In the genomic region with DNA sequence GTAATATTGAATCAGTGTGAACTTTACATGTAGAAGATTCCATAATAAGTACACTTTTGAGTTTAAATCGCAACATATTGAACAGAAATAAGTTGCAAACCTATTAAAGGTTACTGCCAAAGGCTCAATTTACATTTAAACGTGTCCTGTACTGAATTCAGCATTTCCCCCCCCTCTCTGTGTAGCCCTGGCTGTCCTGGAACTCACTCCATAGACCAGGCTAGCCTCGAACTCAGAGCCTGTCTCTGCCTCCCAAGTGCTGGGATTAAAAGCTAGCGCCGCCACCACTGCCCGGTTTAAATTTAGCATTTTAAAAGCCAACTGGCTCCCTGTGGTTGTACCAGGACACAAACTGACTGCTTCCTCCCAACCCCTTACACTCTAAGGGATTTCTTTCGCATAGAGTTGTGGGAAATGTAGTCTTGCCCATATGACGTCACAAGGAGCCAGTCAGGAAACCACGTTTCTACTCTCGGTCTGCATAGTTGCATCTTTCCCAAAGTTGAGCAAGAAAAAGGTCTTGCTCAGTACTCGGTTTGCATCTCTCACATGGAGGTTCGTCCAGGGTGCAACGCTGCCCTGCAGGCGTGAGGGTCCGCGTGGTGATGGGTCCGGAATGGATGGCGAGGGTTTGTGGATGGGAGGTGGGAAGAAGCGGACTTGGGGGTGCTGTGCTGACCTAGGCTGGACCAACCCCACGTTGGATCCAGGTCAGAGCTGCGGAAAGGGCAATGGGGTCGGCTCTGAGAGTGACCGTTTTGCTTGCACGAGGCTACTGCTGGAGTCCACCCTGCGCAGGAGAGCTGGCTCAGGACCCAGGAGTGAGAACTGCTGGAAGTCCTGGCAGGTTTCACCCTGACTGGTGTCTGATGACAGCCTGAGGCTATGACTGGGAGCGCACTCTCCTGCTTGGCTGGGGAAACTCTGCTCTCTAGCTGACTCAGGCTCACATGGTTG, we compare ENCODE assay signal across 8 mouse cellular contexts. TPM values are rescaled to one million over a fixed set of nuclear protein-coding genes. Genes with fewer than 3 reads are reported as not detected.
A peak's percentile ranks its signal among the peaks of the same experiment; 100 is the strongest.
DNase-seq lines count a peak whose midpoint lies in the region; ATAC-seq lines count a peak whose summit lies in the region.

TSS of gene Zfp493 (plus strand) at position 429 of the 957 bp plus-strand sequence.

- WGBS in embryonic facial prominence, embryonic 13.5 days: 6% methylated on average over 26 of the region's 26 CpGs
- WGBS in limb, embryonic 12.5 days: 9% methylated on average over 26 of the region's 26 CpGs
- WGBS in midbrain, embryonic 14.5 days: 8% methylated on average over 26 of the region's 26 CpGs

- H3K27ac ChIP-seq in embryonic facial prominence, embryonic 13.5 days: peak within 1 kb of the TSS; percentile 49
- peak within 1 kb of the TSS; percentile 62; the same call in 1 of the 2 replicates for H3K27ac ChIP-seq in limb, embryonic 12.5 days
- 0 out of 2 replicates have a peak within 1 kb of the TSS, but pooled peaks have one; percentile 32 for H3K27ac ChIP-seq in midbrain, embryonic 14.5 days (replicated peaks; ENCODE audit: low read depth, low read length)

- peak within 1 kb of the TSS; percentile 79 for H3K9ac ChIP-seq in embryonic facial prominence, embryonic 13.5 days
- peak within 1 kb of the TSS; percentile 71 for H3K9ac ChIP-seq in limb, embryonic 12.5 days (replicated peaks)
- peak within 1 kb of the TSS; percentile 72 for H3K9ac ChIP-seq in midbrain, embryonic 14.5 days (replicated peaks; ENCODE audit: low read length)

- H3K9me3 ChIP-seq in embryonic facial prominence, embryonic 13.5 days: no peaks in the 10 kb centered on the region
- H3K9me3 ChIP-seq in limb, embryonic 12.5 days: 0 out of 2 replicates have a peak, but pooled peaks cover 7% of the 10 kb centered on the region
- no peaks in the 10 kb centered on the region for H3K9me3 ChIP-seq in midbrain, embryonic 14.5 days (ENCODE audit: control insufficient read depth, low read length)

- H3K4me1 ChIP-seq in embryonic facial prominence, embryonic 13.5 days: peaks cover 4% of the 10 kb centered on the region; the same call in 1 of the 2 replicates
- H3K4me1 ChIP-seq in limb, embryonic 12.5 days (replicated peaks): no peaks in the 10 kb centered on the region; the same call in 1 of the 2 replicates
- H3K4me1 ChIP-seq in midbrain, embryonic 14.5 days (ENCODE audit: control insufficient read depth, insufficient read depth, low read length): 0 out of 2 replicates have a peak, but pooled peaks cover 3% of the 10 kb centered on the region

- H3K27me3 ChIP-seq in embryonic facial prominence, embryonic 13.5 days: no peaks in the 10 kb centered on the region
- no peaks in the 10 kb centered on the region for H3K27me3 ChIP-seq in limb, embryonic 12.5 days
- no peaks in the 10 kb centered on the region for H3K27me3 ChIP-seq in midbrain, embryonic 14.5 days (ENCODE audit: control insufficient read depth, insufficient read depth, low read length)

- ATAC-seq in embryonic facial prominence, embryonic 13.5 days (ENCODE audit: insufficient number of reproducible peaks, insufficient read depth, low FRiP score, low TSS enrichment, low read depth): peak; percentile 90
- ATAC-seq in limb, embryonic 12.5 days (ENCODE audit: insufficient number of reproducible peaks, insufficient read depth, low FRiP score, low TSS enrichment, low read depth): peak; percentile 95
- ATAC-seq in midbrain, embryonic 14.5 days (ENCODE audit: low FRiP score, low TSS enrichment): peak; percentile 93

- H3K4me3 ChIP-seq in embryonic facial prominence, embryonic 13.5 days: peak within 1 kb of the TSS; percentile 69
- peak within 1 kb of the TSS; percentile 63 for H3K4me3 ChIP-seq in limb, embryonic 12.5 days (replicated peaks)
- peak within 1 kb of the TSS; percentile 62 for H3K4me3 ChIP-seq in midbrain, embryonic 14.5 days (replicated peaks; ENCODE audit: low read depth, low read length)

- peak; percentile 87 for DNase-seq in 3134 (ENCODE audit: extremely low read depth, insufficient read length, low spot score)
- DNase-seq in adrenal gland, postnatal 25 days: peak; percentile 34
- peak; percentile 87 for DNase-seq in heart, adult 8-10 months (ENCODE audit: low spot score)
- peak; percentile 56 to 75 for DNase-seq in kidney, adult 8-10 months
- DNase-seq in midbrain, embryonic 14.5 days: peak; percentile 91
- DNase-seq in spleen, adult 12 weeks (ENCODE audit: low spot score): peak; percentile 21

- no peaks in the 10 kb centered on the region for H3K36me3 ChIP-seq in embryonic facial prominence, embryonic 13.5 days
- H3K36me3 ChIP-seq in limb, embryonic 12.5 days: no peaks in the 10 kb centered on the region
- no peaks in the 10 kb centered on the region for H3K36me3 ChIP-seq in midbrain, embryonic 14.5 days (ENCODE audit: control insufficient read depth, insufficient read depth, low read length)

- peak within 1 kb of the TSS; percentile 79 for H3K4me2 ChIP-seq in embryonic facial prominence, embryonic 13.5 days
- H3K4me2 ChIP-seq in limb, embryonic 12.5 days: peak within 1 kb of the TSS; percentile 80
- H3K4me2 ChIP-seq in midbrain, embryonic 14.5 days (ENCODE audit: low read length): peak within 1 kb of the TSS; percentile 88

RNA-seq across cellular contexts. Expression of gene Zfp493, which starts in this region (rescaled TPM):
- 3.9 and 4.6 TPM in 2 replicates for total RNA-seq in adrenal gland, postnatal 25 days (2021)
- 2.4 and 2.9 TPM in 2 replicates for polyA plus RNA-seq in embryonic facial prominence, embryonic 13.5 days (2015; fragmentation: Nextera tagmentation; extraction: Ambion mirVana)
- total RNA-seq in heart, adult 8-10 months (2022): 1 to 10 TPM in 3 of 4 experiments, under 1 TPM in 1; 1.00 to 2.0 (median 1.5) TPM
- 2.4 and 3.0 TPM in 2 replicates for polyA plus RNA-seq in limb, embryonic 12.5 days (2016; fragmentation: Nextera tagmentation; extraction: Ambion mirVana)
- polyA plus RNA-seq in midbrain, embryonic 14.5 days (2014; fragmentation: Nextera tagmentation; extraction: Ambion mirVana): 2.6 and 3.6 TPM in 2 replicates

Comparison
In these comparisons a context has a peak if more than half of its experiments do, and no peak if none do; other contexts are left out.
1. Peak in every context shown above with its lines: DNase-seq, ATAC-seq, H3K4me3 ChIP-seq and H3K27ac ChIP-seq.
2. DNase-seq: peak in every context shown above with its lines; median percentile 91 in midbrain, embryonic 14.5 days; 87 in 3134; 87 in heart, adult 8-10 months; 66 in kidney, adult 8-10 months; 34 in adrenal gland, postnatal 25 days; 21 in spleen, adult 12 weeks.